Mouse (Mus musculus): ENCODE results near the gene Ssbp4. TPM values are rescaled to one million over a fixed set of nuclear protein-coding genes. Genes with fewer than 3 reads are reported as not detected.

Gene Ssbp4
- polyA plus RNA-seq, 1 experiment: 133 TPM

- Histone ChIP-seq H3K4me2 (ENCODE audit: low read depth) (no peak overlapping the region), H3K4me3 (no peak overlapping the region), H3K27me3 (ENCODE audit: control insufficient read depth, insufficient read depth, insufficient read length) (no peaks in the 10 kb centered on the region), H3K79me2 (ENCODE audit: control insufficient read depth, insufficient read depth) (no peaks in the 10 kb centered on the region), H3ac (ENCODE audit: control insufficient read depth, insufficient read length) (no peak overlapping the region), H3K36me3 (ENCODE audit: control insufficient read depth, insufficient read depth) (no peaks in the 10 kb centered on the region)
- TF ChIP-seq TCF12 (IDR thresholded peaks at IDR 0.05; ENCODE audit: insufficient read depth, poor library complexity, severe bottlenecking) (no peak), MAX (IDR thresholded peaks at IDR 0.05; ENCODE audit: low read depth) (no peak), REST (IDR thresholded peaks at IDR 0.05; ENCODE audit: insufficient read depth, insufficient read length) (no peak), USF1 (IDR thresholded peaks at IDR 0.05; ENCODE audit: low read depth) (no peak), SRF (IDR thresholded peaks at IDR 0.05; ENCODE audit: control insufficient read depth, insufficient read length, low read depth) (no peak), CEBPB (IDR thresholded peaks at IDR 0.05; ENCODE audit: insufficient read depth, poor library complexity, severe bottlenecking) (no peak), POLR2AphosphoS2 (IDR thresholded peaks at IDR 0.05; ENCODE audit: insufficient read length, low read depth) (no peak), E2F4 (IDR thresholded peaks at IDR 0.05; ENCODE audit: insufficient read depth) (no peak), MYOD1 (IDR thresholded peaks at IDR 0.05; ENCODE audit: control insufficient read depth in 1 of 3, insufficient read length in 2 of 3, low read depth in 2 of 3) (no peak), POLR2A (IDR thresholded peaks at IDR 0.05; ENCODE audit: insufficient read length, low read depth) (no peak), TCF3 (IDR thresholded peaks at IDR 0.05; ENCODE audit: insufficient read length, low read depth) (no peak), MYOG (IDR thresholded peaks at IDR 0.05; ENCODE audit: control insufficient read depth in 1 of 3, insufficient read depth in 1 of 3, insufficient read length in 2 of 3, low read depth in 2 of 3) (no peak)
Observed at GRCm38 (mm10) chr8:70618888-70619334, 10.2 kb upstream of the Ssbp4 start.

- H3K36me3 ChIP-seq (ENCODE audit: control insufficient read depth, insufficient read depth): no peaks in the 10 kb centered on the region
- TF ChIP-seq CEBPB (IDR thresholded peaks at IDR 0.05; ENCODE audit: insufficient read depth, poor library complexity, severe bottlenecking) (no peak), MYOG (IDR thresholded peaks at IDR 0.05; ENCODE audit: control insufficient read depth in 1 of 3, insufficient read depth in 1 of 3, insufficient read length in 2 of 3, low read depth in 2 of 3) (no peak), USF1 (IDR thresholded peaks at IDR 0.05; ENCODE audit: low read depth) (no peak), POLR2AphosphoS2 (IDR thresholded peaks at IDR 0.05; ENCODE audit: insufficient read length, low read depth) (no peak), POLR2A (IDR thresholded peaks at IDR 0.05; ENCODE audit: insufficient read length, low read depth) (no peak), MYOD1 (IDR thresholded peaks at IDR 0.05; ENCODE audit: control insufficient read depth in 1 of 3, insufficient read length in 2 of 3, low read depth in 2 of 3) (no peak), TCF3 (IDR thresholded peaks at IDR 0.05; ENCODE audit: insufficient read length, low read depth) (no peak), TCF12 (IDR thresholded peaks at IDR 0.05; ENCODE audit: insufficient read depth, poor library complexity, severe bottlenecking) (no peak), SRF (IDR thresholded peaks at IDR 0.05; ENCODE audit: control insufficient read depth, insufficient read length, low read depth) (no peak), REST (IDR thresholded peaks at IDR 0.05; ENCODE audit: insufficient read depth, insufficient read length) (no peak), MAX (IDR thresholded peaks at IDR 0.05; ENCODE audit: low read depth) (no peak), E2F4 (IDR thresholded peaks at IDR 0.05; ENCODE audit: insufficient read depth) (no peak)
- no peak overlapping the region for H3ac ChIP-seq (ENCODE audit: control insufficient read depth, insufficient read length)
- H3K27me3 ChIP-seq (ENCODE audit: control insufficient read depth, insufficient read depth, insufficient read length): no peaks in the 10 kb centered on the region
- H3K4me2 ChIP-seq (ENCODE audit: low read depth): no peak overlapping the region
- no peaks in the 10 kb centered on the region for H3K79me2 ChIP-seq (ENCODE audit: control insufficient read depth, insufficient read depth)
- no peak overlapping the region for H3K4me3 ChIP-seq
Observed at GRCm38 (mm10) chr8:70617985-70618384, 9.3 kb upstream of the Ssbp4 start.

DNA sequence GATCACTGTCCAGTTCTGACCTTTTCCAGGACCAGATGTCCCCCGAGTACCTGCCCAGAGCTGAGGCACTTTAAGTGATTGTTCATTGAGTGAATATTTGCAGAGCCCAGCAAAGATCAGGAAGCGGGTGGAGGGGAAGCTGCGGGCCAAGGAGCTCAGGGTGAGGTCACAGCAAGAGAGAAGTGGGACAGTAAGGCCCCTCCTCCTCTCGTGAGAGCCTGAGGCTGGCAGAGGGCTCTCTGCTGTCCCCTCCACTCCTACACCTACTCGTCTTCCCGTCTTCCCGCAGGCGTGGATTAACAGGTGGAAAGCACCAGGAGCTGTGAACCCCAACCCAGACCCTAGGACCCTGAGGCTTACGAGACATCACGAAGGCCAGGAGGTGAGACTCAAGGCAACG, 8.0 kb upstream of the Ssbp4 start:
- Histone ChIP-seq H3ac (ENCODE audit: control insufficient read depth, insufficient read length) (no peak overlapping the region), H3K27me3 (ENCODE audit: control insufficient read depth, insufficient read depth, insufficient read length) (no peaks in the 10 kb centered on the region), H3K79me2 (ENCODE audit: control insufficient read depth, insufficient read depth) (no peaks in the 10 kb centered on the region), H3K36me3 (ENCODE audit: control insufficient read depth, insufficient read depth) (no peaks in the 10 kb centered on the region), H3K4me2 (ENCODE audit: low read depth) (no peak overlapping the region), H3K4me3 (no peak overlapping the region)
- TF ChIP-seq TCF12 (IDR thresholded peaks at IDR 0.05; ENCODE audit: insufficient read depth, poor library complexity, severe bottlenecking): no peak
- no peak for TF ChIP-seq POLR2AphosphoS2 (IDR thresholded peaks at IDR 0.05; ENCODE audit: insufficient read length, low read depth)
- no peak for TF ChIP-seq MYOG (IDR thresholded peaks at IDR 0.05; ENCODE audit: control insufficient read depth in 1 of 3, insufficient read depth in 1 of 3, insufficient read length in 2 of 3, low read depth in 2 of 3)
- no peak for TF ChIP-seq USF1 (IDR thresholded peaks at IDR 0.05; ENCODE audit: low read depth)
- no peak for TF ChIP-seq E2F4 (IDR thresholded peaks at IDR 0.05; ENCODE audit: insufficient read depth)
- TF ChIP-seq MAX (IDR thresholded peaks at IDR 0.05; ENCODE audit: low read depth): no peak
- no peak for TF ChIP-seq REST (IDR thresholded peaks at IDR 0.05; ENCODE audit: insufficient read depth, insufficient read length)
- TF ChIP-seq POLR2A (IDR thresholded peaks at IDR 0.05; ENCODE audit: insufficient read length, low read depth): no peak
- TF ChIP-seq CEBPB (IDR thresholded peaks at IDR 0.05; ENCODE audit: insufficient read depth, poor library complexity, severe bottlenecking): no peak
- TF ChIP-seq TCF3 (IDR thresholded peaks at IDR 0.05; ENCODE audit: insufficient read length, low read depth): no peak
- no peak for TF ChIP-seq MYOD1 (IDR thresholded peaks at IDR 0.05; ENCODE audit: control insufficient read depth in 1 of 3, insufficient read length in 2 of 3, low read depth in 2 of 3)
- no peak for TF ChIP-seq SRF (IDR thresholded peaks at IDR 0.05; ENCODE audit: control insufficient read depth, insufficient read length, low read depth)

DNA sequence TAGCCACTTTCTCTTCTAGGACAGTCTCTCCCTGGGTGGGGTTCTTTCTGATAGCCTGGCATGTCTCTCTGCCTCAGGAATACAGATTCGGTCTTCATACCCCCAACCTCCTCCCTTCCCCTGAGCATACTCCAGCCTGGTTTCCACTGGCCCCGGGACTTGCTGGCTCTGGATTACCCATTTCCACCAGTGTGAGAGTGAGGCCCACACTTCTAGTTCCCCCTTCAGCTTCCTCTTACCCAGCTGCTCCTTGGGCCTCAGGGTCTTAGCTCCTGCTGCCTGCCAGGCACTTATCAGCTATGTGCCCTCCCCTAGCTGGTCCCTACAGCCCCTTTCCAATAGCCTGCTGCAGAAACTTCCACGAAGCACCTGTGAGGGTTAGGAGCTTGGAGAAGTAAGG, 7.2 kb upstream of the Ssbp4 start, which contains the start of gene Lrrc25:
Gene Lrrc25, plus strand, starts transcription at position 262 of the 400 bp plus-strand sequence.
- H3K27me3 ChIP-seq (ENCODE audit: control insufficient read depth, insufficient read depth, insufficient read length): no peaks in the 10 kb centered on the region
- TF ChIP-seq POLR2A (IDR thresholded peaks at IDR 0.05; ENCODE audit: insufficient read length, low read depth) (no peak), TCF12 (IDR thresholded peaks at IDR 0.05; ENCODE audit: insufficient read depth, poor library complexity, severe bottlenecking) (no peak)
- no peak within 1 kb of the TSS for H3K4me3 ChIP-seq
- no peak within 1 kb of the TSS for H3ac ChIP-seq (ENCODE audit: control insufficient read depth, insufficient read length)
- H3K79me2 ChIP-seq (ENCODE audit: control insufficient read depth, insufficient read depth): no peaks in the 10 kb centered on the region
- H3K4me2 ChIP-seq (ENCODE audit: low read depth): no peak within 1 kb of the TSS
- no peaks in the 10 kb centered on the region for H3K36me3 ChIP-seq (ENCODE audit: control insufficient read depth, insufficient read depth)

DNA sequence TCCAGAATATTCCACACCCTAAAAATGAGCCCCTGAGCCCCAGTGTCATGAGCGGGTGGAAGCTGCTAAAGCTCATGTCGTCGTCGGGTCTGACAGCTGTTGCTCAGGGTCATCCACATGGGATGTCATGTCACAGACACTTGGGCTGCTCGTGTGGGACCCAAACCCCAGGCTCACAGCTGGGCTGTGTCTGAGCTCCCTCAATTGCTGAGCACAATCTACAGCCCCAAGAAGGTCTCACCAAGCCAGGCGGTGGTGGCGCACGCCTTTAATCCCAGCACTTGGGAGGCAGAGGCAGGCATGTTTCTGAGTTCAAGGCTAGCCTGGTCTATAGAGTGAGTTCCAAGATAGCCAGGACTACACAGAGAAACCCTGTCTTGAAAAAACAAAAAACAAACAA, 6.6 kb upstream of the Ssbp4 start:
- Histone ChIP-seq H3K36me3 (ENCODE audit: control insufficient read depth, insufficient read depth) (no peaks in the 10 kb centered on the region), H3K4me3 (no peak overlapping the region), H3ac (ENCODE audit: control insufficient read depth, insufficient read length) (no peak overlapping the region), H3K4me2 (ENCODE audit: low read depth) (no peak overlapping the region), H3K27me3 (ENCODE audit: control insufficient read depth, insufficient read depth, insufficient read length) (no peaks in the 10 kb centered on the region), H3K79me2 (ENCODE audit: control insufficient read depth, insufficient read depth) (no peaks in the 10 kb centered on the region)
- no peak for TF ChIP-seq POLR2AphosphoS2 (IDR thresholded peaks at IDR 0.05; ENCODE audit: insufficient read length, low read depth)
- TF ChIP-seq POLR2A (IDR thresholded peaks at IDR 0.05; ENCODE audit: insufficient read length, low read depth): no peak
- no peak for TF ChIP-seq SRF (IDR thresholded peaks at IDR 0.05; ENCODE audit: control insufficient read depth, insufficient read length, low read depth)
- no peak for TF ChIP-seq USF1 (IDR thresholded peaks at IDR 0.05; ENCODE audit: low read depth)
- no peak for TF ChIP-seq MAX (IDR thresholded peaks at IDR 0.05; ENCODE audit: low read depth)
- no peak for TF ChIP-seq REST (IDR thresholded peaks at IDR 0.05; ENCODE audit: insufficient read depth, insufficient read length)
- TF ChIP-seq MYOG (IDR thresholded peaks at IDR 0.05; ENCODE audit: control insufficient read depth in 1 of 3, insufficient read depth in 1 of 3, insufficient read length in 2 of 3, low read depth in 2 of 3): no peak
- no peak for TF ChIP-seq TCF12 (IDR thresholded peaks at IDR 0.05; ENCODE audit: insufficient read depth, poor library complexity, severe bottlenecking)
- no peak for TF ChIP-seq E2F4 (IDR thresholded peaks at IDR 0.05; ENCODE audit: insufficient read depth)
- no peak for TF ChIP-seq CEBPB (IDR thresholded peaks at IDR 0.05; ENCODE audit: insufficient read depth, poor library complexity, severe bottlenecking)
- TF ChIP-seq MYOD1 (IDR thresholded peaks at IDR 0.05; ENCODE audit: control insufficient read depth in 1 of 3, insufficient read length in 2 of 3, low read depth in 2 of 3): no peak
- no peak for TF ChIP-seq TCF3 (IDR thresholded peaks at IDR 0.05; ENCODE audit: insufficient read length, low read depth)

All from myocyte (in vitro differentiated cells).